Mouse (Mus musculus) erythroblast, embryonic 14.5 days (primary cell): ENCODE data around the gene Hoxa9.

Experiments used
- GATA1 ChIP-seq: IDR thresholded peaks from 2 replicates; pipeline ENCODE4 v1.6.1; 2012; ENCODE audit warnings: low read length, inconsistent platforms, mixed read lengths
- TAL1 ChIP-seq: IDR thresholded peaks from 3 replicates; pipeline ENCODE4 v1.6.1; 2012; ENCODE audit warnings: low read length, inconsistent platforms, mixed read lengths

DNA sequence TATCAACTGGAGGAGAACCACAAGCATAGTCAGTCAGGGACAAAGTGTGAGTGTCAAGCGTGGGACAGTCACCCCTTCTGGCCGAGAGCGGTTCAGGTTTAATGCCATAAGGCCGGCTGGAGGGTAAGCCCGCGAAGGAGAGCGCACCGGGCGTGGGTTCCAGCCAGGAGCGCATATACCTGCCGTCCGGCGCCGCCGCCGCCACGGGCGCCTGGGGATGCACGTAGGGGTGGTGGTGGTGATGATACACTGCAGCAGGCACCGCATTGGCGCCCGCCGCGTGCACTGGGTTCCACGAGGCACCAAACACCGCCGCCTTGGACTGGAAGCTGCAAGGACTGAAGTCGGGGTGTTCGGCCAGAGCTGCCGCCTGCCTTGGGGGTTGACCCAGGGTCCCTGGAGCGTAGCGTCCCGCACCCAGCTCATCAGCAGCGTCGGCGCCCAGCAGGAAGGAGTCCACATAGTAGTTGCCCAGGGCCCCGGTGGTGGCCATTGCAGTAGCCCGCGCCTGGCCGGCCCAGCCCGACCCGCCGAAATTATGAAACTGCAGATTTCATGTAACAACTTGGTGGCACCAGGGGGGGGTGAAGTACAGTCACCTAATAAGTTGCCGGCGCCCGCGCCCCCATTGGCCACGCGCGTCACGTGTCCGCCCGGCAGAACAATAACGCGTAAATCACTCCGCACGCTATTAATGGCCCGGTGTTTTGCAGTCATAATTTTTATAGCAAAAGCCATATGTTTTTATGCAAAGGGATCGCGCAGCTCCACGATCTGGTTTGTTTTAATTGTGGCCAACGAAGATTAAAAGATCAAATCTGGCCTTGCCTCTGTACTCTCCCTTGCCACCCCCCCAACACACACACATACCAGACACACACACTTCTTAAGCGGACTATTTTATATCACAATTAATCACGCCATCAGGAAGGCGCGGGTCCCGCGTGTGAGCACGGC is 5.0 kb downstream of the Hoxa9 start:
- TF ChIP-seq GATA1 (no peak), TAL1 (no peak)
